Mouse (Mus musculus) right cerebral cortex, postnatal 10 days (tissue): ENCODE data around the gene Stat1.

Experiments
- DNase-seq, 2 experiments: peaks; one replicate each; pipeline ENCODE4 v3.0.0; 2021; ENCODE audit warnings: low spot score in 2 of 2

The Stat1 gene

GRCm38 (mm10) chr1:52118860-52119591 is at the start of gene Stat1:
Gene Stat1, plus strand, starts transcription at chr1:52119440.
- peak; percentile 87 for DNase-seq

GRCm38 (mm10) chr1:52079724-52080367 is 39.4 kb upstream of the Stat1 start:
- DNase-seq = no peak

GRCm38 (mm10) chr1:52080375-52080774 is 38.9 kb upstream of the Stat1 start:
- no peak for DNase-seq

GRCm38 (mm10) chr1:52086236-52086635 is 33.0 kb upstream of the Stat1 start:
- no peak for DNase-seq

GRCm38 (mm10) chr1:52087128-52087527 is 32.1 kb upstream of the Stat1 start:
- DNase-seq = no peak

GRCm38 (mm10) chr1:52088634-52089033 is 30.6 kb upstream of the Stat1 start:
- no peak for DNase-seq

- DNase-seq = peak; percentile 44 to 53
Observed at GRCm38 (mm10) chr1:52098618-52099232, 20.5 kb upstream of the Stat1 start.

- DNase-seq = no peak
Observed at GRCm38 (mm10) chr1:52100496-52100895, 18.7 kb upstream of the Stat1 start.

GRCm38 (mm10) chr1:52102795-52103194 is 16.4 kb upstream of the Stat1 start:
- no peak for DNase-seq

GRCm38 (mm10) chr1:52107206-52107605 is 12.0 kb upstream of the Stat1 start:
- no peak for DNase-seq

GRCm38 (mm10) chr1:52111217-52111616 is 8.0 kb upstream of the Stat1 start:
- no peak for DNase-seq

GRCm38 (mm10) chr1:52112301-52112700 is 6.9 kb upstream of the Stat1 start:
- DNase-seq = no peak

GRCm38 (mm10) chr1:52113067-52113665 is 6.1 kb upstream of the Stat1 start:
- no peak for DNase-seq

GRCm38 (mm10) chr1:52113666-52114069 is 5.6 kb upstream of the Stat1 start:
- DNase-seq = peak; percentile 99

GRCm38 (mm10) chr1:52116441-52116840 is 2.8 kb upstream of the Stat1 start:
- no peak for DNase-seq

- DNase-seq = no peak
Observed at GRCm38 (mm10) chr1:52117777-52118176, 1.5 kb upstream of the Stat1 start.

GRCm38 (mm10) chr1:52119691-52120090 is 451 bp downstream of the Stat1 start:
- peak in 1 of 2 experiments; percentile 37 for DNase-seq

- DNase-seq = no peak
Observed at GRCm38 (mm10) chr1:52120191-52120590, 951 bp downstream of the Stat1 start.

GRCm38 (mm10) chr1:52121052-52121451 is 1.8 kb downstream of the Stat1 start:
- no peak for DNase-seq

- DNase-seq = no peak
Observed at GRCm38 (mm10) chr1:52124818-52125217, 5.6 kb downstream of the Stat1 start.

- DNase-seq = no peak
Observed at GRCm38 (mm10) chr1:52127350-52127749, 8.1 kb downstream of the Stat1 start.

GRCm38 (mm10) chr1:52129794-52130193 is 10.6 kb downstream of the Stat1 start:
- no peak for DNase-seq
